Mouse (Mus musculus) bone marrow, adult 2 months (tissue): ENCODE results near the gene Otud7b.

Experiments used
- CTCF ChIP-seq: fragments of 200-500 bp; IDR thresholded peaks from 2 replicates; pipeline ENCODE4 v1.5.1; 2011; ENCODE audit warnings: low read length, control low read depth; ENCODE audit not compliant: control insufficient read depth, insufficient read depth
- POLR2A ChIP-seq: fragments of 200-500 bp; IDR thresholded peaks from 2 replicates; pipeline ENCODE4 v1.6.1; 2011; ENCODE audit warnings: low read depth, mild to moderate bottlenecking, control low read depth, low read length, borderline replicate concordance; ENCODE audit not compliant: control insufficient read depth

DNA sequence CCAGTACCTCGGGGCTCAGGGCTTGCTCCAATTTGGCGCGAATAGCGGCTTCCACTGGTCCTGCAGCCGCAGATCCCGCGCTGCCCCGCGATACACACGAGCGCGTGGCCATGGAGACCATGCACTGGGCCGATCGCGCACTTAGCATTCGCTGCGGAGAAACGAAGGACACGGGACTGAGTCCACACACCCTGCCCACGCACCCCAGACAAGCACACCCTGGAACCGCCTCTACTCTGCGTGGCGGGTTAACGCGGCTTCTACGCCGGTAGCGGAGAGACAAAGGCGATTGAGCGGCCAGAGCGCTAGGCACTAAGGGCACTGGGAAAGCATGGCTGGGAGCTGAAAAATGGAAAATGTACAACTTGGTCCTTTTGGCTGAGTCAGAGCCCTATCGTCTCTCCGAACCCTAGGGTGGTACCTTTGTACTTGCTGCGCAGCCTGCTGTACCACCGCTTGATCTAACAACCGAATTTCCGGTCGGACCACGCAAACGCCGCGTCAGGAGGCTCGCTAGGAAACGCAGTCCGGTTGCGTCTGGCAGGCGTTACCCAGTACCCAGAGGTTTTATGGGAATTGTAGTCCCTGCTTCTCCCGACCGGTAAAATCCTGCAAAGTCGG lies 92.9 kb downstream of the Otud7b start:
- TF ChIP-seq POLR2A (peak; percentile 80), CTCF (no peak)
